Mouse (Mus musculus) ES-Bruce4 (cell line): Measurements from ENCODE around the gene P2ry2. TPM values are rescaled to one million over a fixed set of nuclear protein-coding genes. Genes with fewer than 3 reads are reported as not detected.

ENCODE experiments used
- H3K27ac ChIP-seq: 2 replicates; pipeline ENCODE4 v1.5.1; 2012; ENCODE audit warnings: low read length, inconsistent platforms; ENCODE audit not compliant: insufficient read depth
- H3K27me3 ChIP-seq: 2 replicates; pipeline ENCODE4 v1.6.1; 2012; ENCODE audit warnings: mild to moderate bottlenecking, low read length, inconsistent platforms; ENCODE audit not compliant: control insufficient read depth, poor library complexity, insufficient read depth, severe bottlenecking
- H3K36me3 ChIP-seq: 2 replicates; pipeline ENCODE4 v1.6.1; 2012; ENCODE audit warnings: inconsistent platforms, mild to moderate bottlenecking, low read length, moderate library complexity; ENCODE audit not compliant: control insufficient read depth, poor library complexity, insufficient read depth, severe bottlenecking
- H3K4me1 ChIP-seq: one replicate; pipeline ENCODE4 v1.8.1; 2011; ENCODE audit warnings: low read length; ENCODE audit not compliant: control insufficient read depth, insufficient read depth
- H3K4me3 ChIP-seq: 2 replicates; pipeline ENCODE4 v1.5.1; 2011; ENCODE audit warnings: low read depth, mild to moderate bottlenecking, low read length
- H3K9ac ChIP-seq: 2 replicates; pipeline ENCODE4 v1.6.1; 2012; ENCODE audit warnings: low read depth, mild to moderate bottlenecking, inconsistent platforms; ENCODE audit not compliant: poor library complexity, severe bottlenecking
- H3K9me3 ChIP-seq: replicated peaks from 2 replicates; pipeline ENCODE4 v1.6.1; 2012; ENCODE audit warnings: mild to moderate bottlenecking, low read length, inconsistent platforms; ENCODE audit not compliant: control insufficient read depth, poor library complexity, insufficient read depth, severe bottlenecking
- CTCF ChIP-seq: IDR thresholded peaks from one replicate; pipeline ENCODE4 v1.8.1; 2011; ENCODE audit warnings: low read depth, low read length
- EP300 ChIP-seq: IDR thresholded peaks from 2 replicates; pipeline ENCODE4 v1.6.1; 2011; ENCODE audit warnings: low read depth, low read length; ENCODE audit not compliant: insufficient read depth
- POLR2A ChIP-seq: IDR thresholded peaks from one replicate; pipeline ENCODE4 v1.8.1; 2011; ENCODE audit warnings: low read length; ENCODE audit not compliant: insufficient read depth
- polyA plus RNA-seq: library from polyadenylated mRNA; stranded (reverse); fragments of >200 nt; gene quantifications from 2 replicates; pipeline ENCODE4 v1.2.4, GENCODE M21; 2011; ENCODE audit warnings: low read depth; ENCODE audit not compliant: missing spikeins, insufficient read depth, insufficient read length

P2ry2 gene
- 0.96 and 1.4 TPM in 2 replicates for polyA plus RNA-seq

DNA sequence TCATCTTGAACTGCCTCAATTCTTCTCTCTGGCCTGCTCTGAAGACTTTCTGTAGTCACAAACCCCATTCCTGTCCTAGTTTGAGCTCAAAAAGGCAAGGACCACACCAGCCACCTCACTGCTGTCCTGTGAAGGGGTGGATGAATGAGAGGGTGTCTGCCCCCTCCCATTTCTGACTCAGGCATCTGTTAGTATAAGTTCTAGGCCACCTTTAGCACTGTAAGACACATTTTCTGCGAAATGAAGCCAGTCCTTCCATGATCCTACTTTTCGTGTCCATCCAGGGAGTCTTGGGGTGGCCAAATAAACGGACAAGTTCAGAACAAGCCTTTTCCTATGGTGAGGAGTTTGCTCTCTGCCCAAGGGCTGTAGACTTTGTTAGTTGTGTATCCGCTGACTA is at the start of gene P2ry2:
TSS of gene P2ry2 (minus strand) at position 326 of the 400 bp plus-strand sequence.
- Histone ChIP-seq H3K27ac (no peak within 1 kb of the TSS), H3K4me1 (no peaks in the 10 kb centered on the region), H3K9ac (peak within 1 kb of the TSS; percentile 48; the same call in 1 of the 2 replicates), H3K36me3 (no peaks in the 10 kb centered on the region), H3K9me3 (no peaks in the 10 kb centered on the region), H3K27me3 (no peaks in the 10 kb centered on the region; the same call in 1 of the 2 replicates), H3K4me3 (peak within 1 kb of the TSS; percentile 71)
- TF ChIP-seq CTCF (no peak), EP300 (no peak)

GRCm38 (mm10) chr7:101062246-101062645 is 49.6 kb upstream of the P2ry2 start:
- H3K36me3 ChIP-seq: no peaks in the 10 kb centered on the region
- no peaks in the 10 kb centered on the region for H3K4me1 ChIP-seq
- 0 out of 2 replicates have a peak overlapping the region, but pooled peaks have one; percentile 13 for H3K9ac ChIP-seq
- TF ChIP-seq CTCF (no peak), EP300 (no peak), POLR2A (no peak)
- H3K27me3 ChIP-seq: no peaks in the 10 kb centered on the region
- H3K4me3 ChIP-seq: no peak overlapping the region
- H3K27ac ChIP-seq: no peak overlapping the region
- H3K9me3 ChIP-seq: no peaks in the 10 kb centered on the region

DNA sequence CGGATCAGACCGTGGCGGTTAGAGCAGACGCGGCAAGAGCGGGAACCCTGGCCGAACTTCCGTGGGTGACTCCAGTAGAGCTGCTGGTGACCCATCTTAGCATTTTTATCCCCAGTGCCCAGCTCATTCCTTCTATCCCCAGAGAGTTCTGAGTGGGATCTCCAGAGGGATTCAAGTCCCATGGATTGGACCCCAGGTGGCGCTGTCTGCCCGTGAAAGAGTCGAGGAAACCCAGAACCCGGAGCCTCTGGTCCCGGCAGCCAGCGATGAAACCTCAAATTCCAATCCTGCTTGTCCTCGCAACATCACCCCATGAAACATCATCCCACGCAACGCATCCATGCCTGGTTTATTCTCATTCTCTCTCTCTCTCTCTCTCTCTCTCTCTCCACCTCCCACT is 48.7 kb upstream of the P2ry2 start:
- no peaks in the 10 kb centered on the region for H3K9me3 ChIP-seq
- no peak overlapping the region for H3K9ac ChIP-seq
- no peaks in the 10 kb centered on the region for H3K27me3 ChIP-seq
- H3K4me3 ChIP-seq: peak overlapping the region; percentile 31; the same call in 1 of the 2 replicates
- no peaks in the 10 kb centered on the region for H3K36me3 ChIP-seq
- TF ChIP-seq EP300: no peak
- TF ChIP-seq CTCF: peak; percentile 77
- no peak for TF ChIP-seq POLR2A
- H3K4me1 ChIP-seq: no peaks in the 10 kb centered on the region
- no peak overlapping the region for H3K27ac ChIP-seq

DNA sequence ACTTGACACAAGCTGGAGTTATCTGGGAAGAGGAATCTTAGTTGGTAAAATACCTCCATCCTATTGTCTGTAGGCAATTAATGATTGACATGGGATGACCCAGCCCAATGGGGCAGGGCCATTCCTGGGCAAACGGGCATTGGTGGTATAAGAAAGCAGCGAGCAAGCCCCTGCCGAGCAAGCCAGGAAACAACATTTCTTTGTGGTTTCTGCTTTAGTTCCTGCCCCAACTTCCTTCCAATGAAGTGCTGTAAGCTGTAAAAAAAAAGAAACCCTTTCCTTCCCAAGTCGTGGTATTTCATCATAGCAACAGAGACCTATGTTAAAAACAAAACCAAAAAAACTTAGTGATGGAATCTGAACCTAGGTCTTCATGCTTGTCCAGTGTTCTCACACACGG is 47.8 kb upstream of the P2ry2 start:
- H3K27me3 ChIP-seq: no peaks in the 10 kb centered on the region
- no peaks in the 10 kb centered on the region for H3K36me3 ChIP-seq
- TF ChIP-seq CTCF (no peak), EP300 (no peak), POLR2A (no peak)
- H3K9ac ChIP-seq: no peak overlapping the region
- H3K4me3 ChIP-seq: no peak overlapping the region
- H3K4me1 ChIP-seq: no peaks in the 10 kb centered on the region
- no peak overlapping the region for H3K27ac ChIP-seq
- H3K9me3 ChIP-seq: no peaks in the 10 kb centered on the region

- Histone ChIP-seq H3K9ac (no peak overlapping the region), H3K4me3 (no peak overlapping the region), H3K4me1 (no peaks in the 10 kb centered on the region), H3K9me3 (no peaks in the 10 kb centered on the region), H3K27ac (no peak overlapping the region), H3K27me3 (no peaks in the 10 kb centered on the region), H3K36me3 (no peaks in the 10 kb centered on the region)
- TF ChIP-seq POLR2A: no peak
These were observed 46.5 kb upstream of the P2ry2 start for GRCm38 (mm10) chr7:101059188-101059587.

DNA sequence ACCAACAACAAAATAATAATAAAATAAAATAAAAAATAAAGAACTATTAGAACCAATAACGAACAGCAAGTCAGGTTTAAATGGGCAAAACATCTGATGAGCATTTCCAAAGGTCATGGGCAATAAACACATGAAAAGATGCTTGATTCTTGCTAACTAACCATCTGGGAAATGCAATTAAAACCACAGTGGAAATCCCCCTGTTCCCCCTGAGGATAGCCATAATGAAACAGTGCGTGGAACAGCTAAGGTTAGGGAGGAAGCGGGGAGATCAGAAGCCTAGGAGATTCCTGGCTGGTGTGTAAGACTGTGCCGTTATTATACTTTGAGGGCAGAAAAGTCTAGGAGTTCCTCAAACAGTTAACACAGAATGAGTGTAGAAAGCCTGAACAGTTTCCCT is 44.6 kb upstream of the P2ry2 start:
- H3K4me1 ChIP-seq: no peaks in the 10 kb centered on the region

More for the DNA sequence above, 44.6 kb upstream of the P2ry2 start:
- TF ChIP-seq EP300 (no peak), POLR2A (no peak), CTCF (no peak)
- H3K27ac ChIP-seq: no peak overlapping the region
- no peaks in the 10 kb centered on the region for H3K9me3 ChIP-seq
- H3K36me3 ChIP-seq: no peaks in the 10 kb centered on the region
- H3K27me3 ChIP-seq: no peaks in the 10 kb centered on the region
- H3K9ac ChIP-seq: no peak overlapping the region
- no peak overlapping the region for H3K4me3 ChIP-seq
